Mouse (Mus musculus): Measurements from ENCODE around the gene Cbarp.

Cbarp gene

GRCm38 (mm10) chr10:80123932-80124562, 16.6 kb downstream of the Cbarp start:
- no peak for DNase-seq (ENCODE audit: low spot score)

DNA sequence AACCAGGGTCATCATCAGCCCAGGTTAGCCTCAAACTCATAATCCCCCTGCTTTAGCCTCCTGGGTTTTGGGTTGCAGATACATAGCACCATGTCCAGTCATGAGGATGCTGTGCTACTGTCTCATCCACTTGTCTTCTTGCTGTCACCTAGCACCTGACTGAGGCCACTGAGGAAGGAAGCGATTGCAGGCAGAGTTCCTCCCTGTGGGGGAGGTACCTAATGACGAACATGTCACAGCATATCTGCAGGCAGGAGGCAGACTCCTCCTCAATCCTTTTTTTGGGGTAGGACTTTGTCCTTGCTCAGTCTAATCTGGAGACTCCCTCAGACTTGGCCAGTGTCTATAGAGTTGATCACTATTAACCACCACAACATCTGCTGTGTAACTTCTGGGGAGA, 19.0 kb downstream of the Cbarp start:
- DNase-seq (ENCODE audit: low spot score): no peak

GRCm38 (mm10) chr10:80120146-80120545, 20.5 kb downstream of the Cbarp start:
- DNase-seq (ENCODE audit: low spot score): no peak

GRCm38 (mm10) chr10:80118552-80118951, 22.1 kb downstream of the Cbarp start:
- DNase-seq (ENCODE audit: low spot score): no peak

GRCm38 (mm10) chr10:80117736-80118135, 22.9 kb downstream of the Cbarp start:
- DNase-seq (ENCODE audit: low spot score): no peak

DNA sequence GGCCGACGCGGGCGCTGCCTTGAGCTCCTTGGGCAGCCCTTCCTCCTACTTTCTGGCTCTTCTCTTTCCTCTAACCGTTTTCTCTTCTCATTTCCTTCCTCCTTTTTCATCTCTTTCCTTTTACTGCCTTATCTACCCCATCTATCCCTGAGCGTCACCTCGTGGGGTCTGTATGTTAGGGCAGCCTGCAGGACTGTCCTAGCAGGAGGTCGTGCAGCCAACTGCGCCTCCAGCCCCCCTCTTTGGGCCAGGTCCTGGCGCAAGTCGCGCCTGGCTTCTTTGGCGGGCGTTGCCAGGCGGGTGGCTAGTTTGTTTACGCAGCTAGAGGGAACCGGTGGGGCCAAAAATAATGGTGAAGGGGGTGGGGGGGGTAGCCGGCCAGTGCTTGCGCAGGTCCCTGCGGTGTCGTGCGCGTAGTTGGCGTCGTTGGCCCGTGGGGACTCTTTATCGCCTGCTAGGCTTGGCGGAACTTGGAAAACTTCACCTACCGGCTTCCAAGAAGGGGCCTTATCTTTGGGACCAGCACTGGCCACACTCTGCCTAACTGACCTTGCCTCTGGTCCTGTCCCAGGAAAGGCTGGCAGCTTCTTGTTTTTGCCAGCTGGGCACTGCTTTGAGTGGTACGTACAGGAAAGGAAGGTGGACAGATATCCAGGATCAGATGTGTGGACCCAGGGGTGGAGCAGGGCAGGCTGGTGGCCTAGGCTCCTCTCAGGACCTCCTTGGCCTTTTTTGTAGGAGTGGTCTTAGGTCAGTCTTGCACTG, 23.5 kb downstream of the Cbarp start:
- no peak for DNase-seq (ENCODE audit: low spot score)

- no peak for DNase-seq (ENCODE audit: low spot score)
These were observed 24.1 kb downstream of the Cbarp start for GRCm38 (mm10) chr10:80116563-80116926.

DNA sequence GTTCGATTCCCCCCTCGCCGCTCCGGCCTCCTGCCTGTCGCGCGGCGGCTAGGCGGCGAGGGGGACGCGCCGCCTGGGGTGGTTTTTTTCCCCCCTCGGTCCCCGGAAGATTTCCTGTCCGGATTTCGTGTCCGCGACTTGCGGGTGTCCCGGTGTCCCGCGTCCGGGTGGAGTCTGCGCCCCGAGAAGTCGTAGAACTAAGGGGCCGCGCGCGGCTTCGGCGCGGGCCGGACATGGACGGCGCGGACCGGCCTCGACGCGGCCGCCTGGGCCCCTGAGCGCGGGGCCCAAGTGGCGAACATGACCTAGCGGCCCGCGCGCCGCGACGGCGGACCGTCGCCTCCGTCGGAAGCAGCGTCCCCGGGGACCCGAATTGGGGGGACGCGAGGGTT, 24.7 kb downstream of the Cbarp start:
- no peak for DNase-seq (ENCODE audit: low spot score)

DNA sequence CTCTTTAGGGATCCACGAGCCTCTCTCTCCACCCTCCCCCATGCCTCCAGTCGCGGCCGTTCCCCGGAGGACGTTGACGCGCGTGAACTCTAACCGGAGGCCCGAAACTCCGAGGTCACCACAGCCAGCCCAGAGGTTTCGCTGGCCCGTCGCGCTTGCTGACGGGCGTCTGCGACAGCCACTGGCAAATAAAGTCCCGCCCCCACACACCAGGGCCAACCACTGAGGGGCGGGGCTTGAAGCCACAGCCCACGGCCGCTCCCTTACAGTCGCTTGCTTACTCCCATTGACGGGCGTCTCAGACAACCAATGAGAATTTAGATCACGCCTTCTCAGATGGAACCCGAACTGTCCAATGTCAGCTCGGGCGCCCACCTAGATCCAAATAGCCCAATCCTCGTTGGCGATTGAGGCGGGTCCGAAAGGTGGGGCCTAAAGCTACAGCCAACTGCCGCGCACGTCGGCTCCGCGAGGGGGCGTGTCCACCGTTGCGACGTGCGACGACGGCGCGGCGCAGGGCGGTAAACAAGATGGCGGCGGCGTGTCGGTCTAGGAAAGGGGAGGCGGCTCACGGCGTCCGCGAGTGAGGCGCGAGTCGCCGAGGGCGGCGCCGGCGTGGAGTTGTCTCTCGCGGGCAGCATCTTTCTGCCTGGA, 25.2 kb downstream of the Cbarp start, which contains the start of gene Stk11:
TSS of gene Stk11 (plus strand) at position 514 of the 654 bp plus-strand sequence.
- peak; percentile 94 for DNase-seq (ENCODE audit: low spot score)

DNA sequence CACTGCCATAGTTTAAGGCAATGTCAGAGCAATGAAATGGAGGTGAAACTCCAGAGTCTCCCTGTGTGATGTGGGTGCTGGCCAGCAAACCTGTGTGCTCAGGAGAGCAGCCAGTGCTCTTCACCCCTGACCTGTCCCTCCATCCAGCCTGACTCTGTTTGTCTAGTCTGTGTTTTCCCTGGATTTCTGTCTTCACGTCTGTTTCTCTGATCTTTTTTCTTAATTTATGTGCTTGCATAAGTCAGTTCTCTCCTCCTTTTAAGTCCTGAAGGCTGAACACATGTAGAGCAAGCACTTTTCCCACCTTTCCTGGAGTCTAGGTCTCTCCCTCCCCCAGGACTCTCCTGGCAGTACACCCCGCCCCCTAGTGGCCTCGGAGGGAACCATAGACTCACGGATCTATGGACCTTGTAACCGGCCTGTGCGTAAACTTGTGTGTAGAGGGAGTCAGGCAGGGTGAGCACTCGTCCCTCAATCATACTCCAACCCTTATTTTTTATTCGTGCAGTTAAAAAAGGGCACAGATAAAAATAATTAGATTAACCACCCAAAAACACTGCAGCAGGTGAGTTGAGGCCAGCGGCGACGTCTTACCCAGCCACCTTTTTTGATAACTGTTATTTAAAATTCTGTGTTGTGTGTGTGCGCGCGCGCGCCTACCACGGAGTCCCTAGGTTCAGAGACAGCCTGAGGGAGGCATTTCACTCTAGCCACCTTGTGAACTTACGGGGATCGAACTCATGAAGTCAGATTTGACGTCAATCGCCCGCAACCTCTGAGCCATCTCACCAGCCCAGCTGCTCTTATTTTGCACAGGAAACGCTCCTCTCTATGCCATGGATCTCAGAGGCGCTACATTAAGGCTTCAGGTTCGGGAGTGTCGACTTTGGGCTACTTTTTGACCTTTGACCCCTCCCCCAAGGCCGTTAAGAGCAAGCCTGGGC, 26.0 kb downstream of the Cbarp start:
- peak; percentile 91 for DNase-seq (ENCODE audit: low spot score)

- no peak for DNase-seq (ENCODE audit: low spot score)
These were observed 33.0 kb downstream of the Cbarp start for GRCm38 (mm10) chr10:80107678-80108077.

- DNase-seq (ENCODE audit: low spot score): no peak
These were observed 34.7 kb downstream of the Cbarp start for GRCm38 (mm10) chr10:80105926-80106325.

DNA sequence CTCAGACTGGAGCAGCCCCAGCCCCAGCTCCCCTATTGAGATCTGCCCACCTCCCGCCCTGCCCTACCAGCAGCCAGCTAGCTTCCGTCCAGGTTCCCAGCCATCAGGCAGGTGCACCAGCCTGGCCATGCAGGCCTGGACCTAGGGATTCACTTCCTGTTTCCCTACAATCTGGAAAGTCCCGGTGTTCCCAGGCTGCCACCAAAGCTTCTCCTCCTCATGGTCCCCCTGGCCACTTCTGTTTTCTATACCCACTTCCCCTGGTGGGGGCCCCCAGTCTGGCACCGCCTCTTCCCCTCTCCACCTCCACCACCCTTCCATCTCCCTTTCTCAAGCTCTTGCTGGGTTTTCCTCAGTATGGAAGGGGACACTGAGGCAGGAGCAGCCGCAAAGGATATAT, 35.2 kb downstream of the Cbarp start, which contains the start of gene Sbno2:
TSS of gene Sbno2 (minus strand) at position 112 of the 400 bp plus-strand sequence.
- no peak for DNase-seq (ENCODE audit: low spot score)

DNA sequence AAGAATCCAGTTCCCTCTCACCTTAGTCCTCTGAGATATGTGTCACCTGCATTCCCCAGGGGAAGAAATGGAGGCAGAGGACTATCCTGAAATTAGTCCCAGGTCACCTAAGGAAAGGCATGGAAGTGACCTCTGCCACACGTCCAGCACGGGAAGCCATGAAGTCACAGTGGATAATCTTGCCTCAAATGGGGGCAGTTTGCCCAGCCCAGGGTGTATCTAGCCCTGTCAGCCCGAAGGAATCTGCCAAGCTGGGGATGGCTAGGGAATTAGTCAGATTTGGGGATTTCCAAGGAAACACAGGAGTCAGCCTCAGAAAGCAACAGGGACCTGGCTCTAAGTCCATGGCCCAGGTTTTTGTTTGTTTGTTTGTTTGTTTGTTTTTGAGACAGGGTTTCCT, 36.5 kb downstream of the Cbarp start:
- no peak for DNase-seq (ENCODE audit: low spot score)

DNA sequence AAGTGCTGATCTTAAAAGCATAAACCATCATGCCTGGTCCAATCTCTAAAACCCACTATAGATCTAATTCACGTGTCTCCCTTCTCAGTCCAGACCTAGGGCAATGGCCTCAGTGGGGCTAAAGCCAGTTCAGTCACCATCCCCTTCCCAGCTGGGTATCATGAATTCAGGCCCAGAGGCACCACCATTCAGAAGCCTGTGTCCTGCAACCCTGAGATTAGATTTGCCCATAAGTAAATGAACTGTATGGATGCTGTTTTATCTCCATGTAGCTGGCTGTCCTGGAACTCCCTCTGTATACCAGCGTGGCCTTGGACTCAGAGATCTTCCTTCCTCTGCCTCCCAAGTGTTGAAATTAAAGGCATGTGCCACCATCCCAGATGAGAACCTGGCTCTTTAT, 37.6 kb downstream of the Cbarp start:
- no peak for DNase-seq (ENCODE audit: low spot score)

DNA sequence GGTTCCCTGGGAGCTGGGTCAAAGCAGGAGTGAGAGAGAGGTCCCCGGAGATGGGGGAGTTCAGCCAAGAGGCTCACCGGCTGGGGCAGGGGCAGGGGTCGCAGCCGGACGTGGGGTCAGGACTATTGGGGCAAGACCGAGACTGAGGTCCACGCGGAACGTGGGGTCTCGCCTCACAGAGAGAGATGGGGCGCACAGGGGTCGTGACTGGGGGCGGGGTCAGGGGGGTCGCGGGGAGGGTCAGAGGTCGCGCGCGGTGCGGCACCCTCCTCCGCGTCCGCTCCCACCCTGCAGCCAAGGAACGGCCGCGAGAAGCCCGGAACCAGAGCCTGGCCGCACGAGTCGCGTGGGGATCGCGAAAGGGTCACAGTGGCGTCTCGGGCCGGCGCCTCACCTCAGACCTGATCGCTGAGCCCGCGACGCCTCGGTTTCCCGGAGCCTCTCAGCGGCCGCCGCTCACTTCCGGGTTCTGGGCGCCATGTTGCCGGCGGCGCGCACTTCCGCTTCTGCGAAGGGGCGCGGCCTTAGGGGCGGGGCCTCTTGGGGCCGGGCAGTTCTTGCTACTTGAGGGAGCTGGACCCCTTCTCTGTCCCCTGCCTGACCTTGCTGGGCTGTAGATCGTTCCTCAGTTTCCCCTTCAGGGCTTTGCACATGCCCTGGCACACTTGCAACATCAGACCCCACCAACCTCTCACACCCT, 38.3 kb downstream of the Cbarp start:
- peak; percentile 62 for DNase-seq (ENCODE audit: low spot score)

DNA sequence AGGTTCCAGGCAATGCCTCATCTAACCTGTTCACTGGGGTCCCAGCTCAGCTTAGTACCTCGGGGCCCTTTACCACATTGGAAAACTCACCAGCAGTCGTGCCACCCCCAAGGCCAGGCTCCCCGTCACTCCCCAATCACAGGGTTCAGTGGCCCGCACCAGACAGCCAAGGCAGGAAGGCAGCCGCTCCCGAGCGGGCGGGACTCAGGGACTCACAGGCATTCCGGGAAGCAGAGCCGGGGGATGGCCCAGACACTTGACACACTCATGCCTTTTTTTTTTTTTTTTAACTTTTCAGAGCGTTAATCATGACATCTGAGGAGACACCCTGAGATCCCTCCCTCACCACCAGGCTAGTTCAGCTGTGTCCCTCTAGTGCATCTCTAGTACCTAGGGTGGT, 39.7 kb downstream of the Cbarp start:
- DNase-seq (ENCODE audit: low spot score): no peak

- no peak for DNase-seq (ENCODE audit: low spot score)
These were observed 42.0 kb downstream of the Cbarp start for GRCm38 (mm10) chr10:80098630-80099029.

- DNase-seq (ENCODE audit: low spot score): no peak
These were observed 43.4 kb downstream of the Cbarp start for GRCm38 (mm10) chr10:80097275-80097674.

GRCm38 (mm10) chr10:80095547-80095946, 45.1 kb downstream of the Cbarp start:
- no peak for DNase-seq (ENCODE audit: low spot score)

DNA sequence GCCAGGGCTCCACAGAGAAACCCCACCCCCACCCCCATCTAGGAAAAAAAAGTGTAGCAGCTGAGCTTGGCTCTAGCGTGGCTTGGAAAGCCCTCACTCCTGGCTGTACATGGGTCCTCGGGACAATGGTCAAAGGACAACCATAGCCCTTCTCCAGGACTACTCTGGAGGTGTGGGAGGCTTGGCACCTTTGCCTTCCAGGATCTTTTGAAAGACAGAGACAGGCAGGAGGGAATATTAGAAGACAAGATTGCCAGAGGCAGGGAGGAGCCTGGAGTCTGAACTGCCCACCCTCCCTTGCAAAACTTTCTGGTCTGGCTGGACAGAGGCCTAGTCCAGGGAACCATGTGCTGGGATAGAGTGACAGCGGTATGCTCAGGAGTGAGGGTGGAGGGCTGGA, 46.0 kb downstream of the Cbarp start:
- DNase-seq (ENCODE audit: low spot score): no peak

Data from ovary, postnatal 10 days (tissue).